Mouse (Mus musculus): ENCODE measurements around the gene Dynll1. TPM values are rescaled to one million over a fixed set of nuclear protein-coding genes. Genes with fewer than 3 reads are reported as not detected.

The Dynll1 gene
- total and polyA plus RNA-seq, 3 experiments = 561 to 740 (median 736) TPM

DNA sequence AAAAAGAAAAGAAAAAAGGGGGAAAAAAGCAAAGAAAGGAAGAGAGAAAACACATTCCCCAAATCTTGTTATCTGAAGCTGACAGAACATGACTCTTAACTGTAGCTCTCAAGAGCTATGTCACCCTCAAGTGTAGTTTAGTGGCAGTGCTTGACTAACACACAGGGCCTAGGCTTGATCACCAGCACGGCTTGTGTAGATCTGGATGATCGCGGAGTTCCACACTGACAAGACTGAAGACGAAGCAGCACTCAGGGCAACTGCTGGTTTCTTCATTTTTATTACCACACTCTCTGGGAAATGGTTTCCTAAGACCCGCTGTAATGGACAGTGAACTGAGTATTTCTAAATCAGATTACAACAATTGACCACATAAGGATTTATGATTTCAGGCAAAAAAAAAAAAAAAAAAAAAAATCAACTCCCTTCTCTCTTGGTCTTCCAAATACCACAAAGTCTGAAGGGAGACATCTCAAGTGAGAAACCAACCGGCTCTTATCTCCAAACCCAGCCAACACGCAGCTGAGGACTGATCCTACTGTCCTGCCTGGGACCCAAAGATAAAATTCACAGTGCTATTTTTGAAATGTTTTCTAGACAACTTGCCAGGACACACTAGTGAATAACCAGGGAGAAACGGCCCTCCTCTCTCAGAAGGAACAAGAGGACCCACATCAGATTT is 33.9 kb downstream of the Dynll1 start (continued):
- no peak; the same call in 1 of the 2 replicates for TF ChIP-seq NELFE (IDR thresholded peaks at IDR 0.05; ENCODE audit: low read depth, low read length)
- peak; percentile 95 to 97 for TF ChIP-seq EP300 (IDR thresholded peaks at IDR 0.05; ENCODE audit: low read depth in 1 of 2, low read length in 2 of 2)
- TF ChIP-seq NRF1 (IDR thresholded peaks at IDR 0.05; ENCODE audit: insufficient read depth, low read depth, low read length, poor library complexity, severe bottlenecking) = 0 out of 2 replicates have a peak, but pooled peaks have one; percentile 11
- TF ChIP-seq MAFK (IDR thresholded peaks at IDR 0.05; ENCODE audit: borderline replicate concordance, low read depth, low read length) = peak; percentile 91; the same call in 1 of the 2 replicates
- TF ChIP-seq JUND (IDR thresholded peaks at IDR 0.05; ENCODE audit: low read depth, low read length) = 0 out of 2 replicates have a peak, but pooled peaks have one; percentile 37
- 0 out of 2 replicates have a peak, but pooled peaks have one; percentile 44 for TF ChIP-seq ELF1 (IDR thresholded peaks at IDR 0.05; ENCODE audit: low read depth, low read length)
- peak; percentile 99 for TF ChIP-seq TAL1 (IDR thresholded peaks at IDR 0.05; ENCODE audit: low read length)
- TF ChIP-seq HCFC1 (IDR thresholded peaks at IDR 0.05; ENCODE audit: low read depth, low read length) = peak; percentile 66
- peak; percentile 8; the same call in 1 of the 2 replicates for TF ChIP-seq USF1 (IDR thresholded peaks at IDR 0.05; ENCODE audit: low read depth, low read length)
- TF ChIP-seq MAX (IDR thresholded peaks at IDR 0.05; ENCODE audit: low read length) = no peak
- no peak for TF ChIP-seq E2F4 (IDR thresholded peaks at IDR 0.05; ENCODE audit: borderline replicate concordance, low read depth, low read length)
- TF ChIP-seq POLR2AphosphoS5 (IDR thresholded peaks at IDR 0.05; ENCODE audit: borderline replicate concordance, low read depth, low read length) = no peak

DNA sequence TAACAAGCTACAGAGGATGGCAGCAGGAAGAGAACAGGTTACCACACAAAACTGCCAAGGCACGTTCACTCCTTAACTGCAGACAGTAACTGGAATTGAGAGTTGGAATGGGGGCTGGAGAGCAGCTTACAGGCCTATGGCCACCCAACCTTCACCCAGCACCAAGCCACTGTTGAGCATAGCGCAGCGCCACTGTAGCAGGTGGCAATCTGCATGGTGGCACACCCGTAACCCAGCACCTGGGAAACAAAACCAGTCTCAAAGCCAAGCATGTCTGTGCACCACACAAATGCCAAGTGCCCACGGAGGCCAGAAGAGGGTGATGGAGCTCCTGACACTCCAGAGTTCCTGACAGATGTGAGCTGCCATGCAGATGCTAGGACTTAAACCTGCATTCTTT is 34.5 kb downstream of the Dynll1 start:
- DNase-seq (ENCODE audit: low read depth, low spot score) = no peak
- Histone ChIP-seq H3K79me2 (ENCODE audit: control insufficient read depth, insufficient read depth, low read length, poor library complexity) (peaks cover 55% of the 10 kb centered on the region), H3K4me1 (ENCODE audit: control insufficient read depth in 1 of 2, insufficient read depth in 2 of 2, low read length in 2 of 2) (peaks cover 12 to 38% of the 10 kb centered on the region in 2 experiments), H3K27ac (ENCODE audit: control insufficient read depth, low read depth, low read length) (no peak overlapping the region), H3K27me3 (ENCODE audit: control insufficient read depth in 1 of 2, insufficient read depth in 2 of 2, low read length in 2 of 2) (no peaks in the 10 kb centered on the region), H3K36me3 (ENCODE audit: control insufficient read depth in 1 of 2, insufficient read depth in 2 of 2, low read length in 2 of 2) (peaks cover 8 to 33% of the 10 kb centered on the region in 2 experiments; a peak in 3 of 4 replicates), H3K9ac (ENCODE audit: control insufficient read depth, low read depth, low read length, poor library complexity, severe bottlenecking) (no peak overlapping the region), H3K9me3 (replicated peaks; ENCODE audit: insufficient read depth, low read length) (no peaks in the 10 kb centered on the region), H3K4me3 (ENCODE audit: control insufficient read depth in 1 of 2, insufficient read depth in 1 of 2, low read depth in 2 of 2, low read length in 2 of 2) (no peak overlapping the region)
- TF ChIP-seq CHD2 (IDR thresholded peaks at IDR 0.05; ENCODE audit: low read length) (no peak), RAD21 (IDR thresholded peaks at IDR 0.05; ENCODE audit: low read depth, low read length) (no peak), GATA1 (IDR thresholded peaks at IDR 0.05; ENCODE audit: low read depth, low read length) (no peak)

DNA sequence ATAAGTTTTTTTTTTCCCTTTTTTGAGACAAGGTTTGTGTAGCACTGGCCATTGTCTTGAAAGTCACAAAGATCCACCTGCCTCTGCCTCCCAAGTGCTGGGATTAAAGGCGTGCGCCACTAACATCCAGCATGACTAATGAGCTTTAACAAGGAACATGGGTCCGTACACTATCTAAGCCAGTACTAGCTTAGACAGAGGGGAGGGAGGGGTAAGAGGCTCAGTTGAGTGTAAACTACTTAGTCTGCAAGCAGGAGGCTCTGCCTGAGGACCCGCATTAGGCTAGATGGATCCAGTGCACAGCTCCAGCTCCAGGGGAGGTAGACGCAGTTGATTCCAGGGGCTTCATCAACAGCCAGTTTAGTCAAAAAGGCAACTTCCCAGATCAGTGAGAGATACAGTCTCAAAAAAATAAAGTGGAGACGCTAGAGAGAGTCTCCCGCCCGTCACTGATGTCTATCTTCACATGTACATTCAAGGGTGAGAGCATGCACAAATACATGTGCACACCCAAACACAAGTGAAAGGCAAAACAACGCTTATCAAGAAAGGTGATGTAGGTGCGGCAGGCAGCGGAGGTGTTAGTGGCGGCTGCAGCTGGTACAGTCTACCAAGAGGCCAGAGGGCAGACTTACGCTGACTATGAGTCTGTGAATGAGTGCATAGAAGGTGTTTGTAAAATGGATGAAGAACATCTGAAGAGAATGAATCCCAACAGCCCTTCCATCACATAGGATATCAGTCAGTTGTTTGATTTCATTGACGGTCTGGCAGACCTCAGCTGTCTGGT is 38.1 kb downstream of the Dynll1 start:
- no peak overlapping the region for H3K4me3 ChIP-seq (ENCODE audit: control insufficient read depth in 1 of 2, insufficient read depth in 1 of 2, low read depth in 2 of 2, low read length in 2 of 2)
- DNase-seq (ENCODE audit: low read depth, low spot score) = no peak
- H3K4me1 ChIP-seq (ENCODE audit: control insufficient read depth in 1 of 2, insufficient read depth in 2 of 2, low read length in 2 of 2) = peaks cover 7 to 15% of the 10 kb centered on the region in 2 experiments
- TF ChIP-seq CHD1 (IDR thresholded peaks at IDR 0.05; ENCODE audit: low read depth, low read length) = no peak
- TF ChIP-seq POLR2A (IDR thresholded peaks at IDR 0.05; ENCODE audit: control insufficient read depth in 1 of 2, insufficient read depth in 1 of 2, low read depth in 1 of 2, low read length in 2 of 2, poor library complexity in 1 of 2) = no peak
- no peak for TF ChIP-seq MYC (IDR thresholded peaks at IDR 0.05; ENCODE audit: low read depth, low read length)
- no peak for TF ChIP-seq MXI1 (IDR thresholded peaks at IDR 0.05; ENCODE audit: low read depth, low read length)
- TF ChIP-seq TBP (IDR thresholded peaks at IDR 0.05; ENCODE audit: low read depth, low read length) = no peak
- TF ChIP-seq KAT2A (conservative IDR thresholded peaks at IDR 0.05; ENCODE audit: low read depth, low read length) = no peak
- TF ChIP-seq POLR2AphosphoS2 (IDR thresholded peaks at IDR 0.05; ENCODE audit: low read length) = no peak
- TF ChIP-seq SMC3 (IDR thresholded peaks at IDR 0.05; ENCODE audit: low read depth, low read length) = no peak
- no peak for TF ChIP-seq ZNF384 (IDR thresholded peaks at IDR 0.05; ENCODE audit: low read depth, low read length)
- TF ChIP-seq GABPA (IDR thresholded peaks at IDR 0.05; ENCODE audit: low read depth, low read length) = no peak
- TF ChIP-seq USF2 (IDR thresholded peaks at IDR 0.05; ENCODE audit: borderline replicate concordance in 1 of 2, insufficient read depth in 1 of 2, low read depth in 1 of 2, low read length in 2 of 2) = no peak
- no peaks in the 10 kb centered on the region for H3K27me3 ChIP-seq (ENCODE audit: control insufficient read depth in 1 of 2, insufficient read depth in 2 of 2, low read length in 2 of 2)
- H3K79me2 ChIP-seq (ENCODE audit: control insufficient read depth, insufficient read depth, low read length, poor library complexity) = peaks cover 27% of the 10 kb centered on the region
- H3K9me3 ChIP-seq (replicated peaks; ENCODE audit: insufficient read depth, low read length) = no peaks in the 10 kb centered on the region
- H3K9ac ChIP-seq (ENCODE audit: control insufficient read depth, low read depth, low read length, poor library complexity, severe bottlenecking) = no peak overlapping the region
- H3K36me3 ChIP-seq (ENCODE audit: control insufficient read depth in 1 of 2, insufficient read depth in 2 of 2, low read length in 2 of 2) = peaks cover 7 to 15% of the 10 kb centered on the region in 2 experiments
- H3K27ac ChIP-seq (ENCODE audit: control insufficient read depth, low read depth, low read length) = no peak overlapping the region

Measured in MEL (cell line).